Mouse (Mus musculus) kidney, adult 2 months (tissue): ENCODE measurements at regions not wholly inside any gene's neighbourhood (a gene's known extent, or its start where the extent isn't known, plus 50 kb on each side); places are given as distances from the start of the nearest gene placed in this dataset.

Experiments
- CTCF ChIP-seq: fragments of 200-500 bp; conservative IDR thresholded peaks from 2 replicates; pipeline ENCODE4 v1.5.1; 2011; ENCODE audit warnings: low read depth, mild to moderate bottlenecking, control low read depth, low read length, moderate library complexity, mixed read lengths; ENCODE audit not compliant: insufficient read depth, insufficient read length
- POLR2A ChIP-seq: fragments of 200-500 bp; IDR thresholded peaks from one replicate; pipeline ENCODE4 v1.6.1; 2011; ENCODE audit warnings: low read depth, low read length, control low read depth

- TF ChIP-seq POLR2A = no peak
- TF ChIP-seq CTCF = peak; percentile 23; the same call in 1 of the 2 replicates
These were observed 162.0 kb downstream of the Pros1 start for GRCm38 (mm10) chr16:63016144-63016543.
